Mouse (Mus musculus) liver, embryonic 14.5 days (tissue): ENCODE data around the gene Herc1. TPM values are rescaled to one million over a fixed set of nuclear protein-coding genes. Genes with fewer than 3 reads are reported as not detected.

ENCODE experiments used
- ATAC-seq: fragments of 200-750 bp; cut with Nextera tagmentation; 2 replicates; pipeline ENCODE4 v1.8.0; 2017; ENCODE audit warnings: moderate number of reproducible peaks, mild to moderate bottlenecking, moderate library complexity; ENCODE audit not compliant: insufficient read depth
- DNase-seq, 3 experiments: peaks; one replicate each; pipeline ENCODE4 v3.0.0-alpha.2; 2012 to 2013; ENCODE audit warnings: low read depth in 3 of 3, low spot score in 3 of 3
- H3K27ac ChIP-seq: fragments of 300-500 bp; sonication (generic); 2 replicates; pipeline ENCODE4 v1.5.1; 2014; ENCODE audit warnings: moderate library complexity, mild to moderate bottlenecking, control low read depth, inconsistent platforms
- H3K27me3 ChIP-seq: fragments of 300-500 bp; sonication (generic); 2 replicates; pipeline ENCODE4 v1.6.1; 2014; ENCODE audit warnings: mild to moderate bottlenecking, low read length, moderate library complexity; ENCODE audit not compliant: control insufficient read depth, insufficient read depth
- H3K36me3 ChIP-seq: fragments of 300-500 bp; sonication (generic); replicated peaks from 2 replicates; pipeline ENCODE4 v1.6.1; 2014; ENCODE audit warnings: low read depth; ENCODE audit not compliant: control insufficient read depth, insufficient read depth
- H3K4me1 ChIP-seq, 2 experiments: fragments of 200-500 bp in 1 of 2; fragments of 300-500 bp in 1 of 2; sonication (generic) in 1 of 2; replicated peaks; 2 replicates each; pipeline ENCODE4 v1.6.1; 2012 to 2014; ENCODE audit warnings: antibody characterized with exemption in 1 of 2, inconsistent platforms in 1 of 2, low read length in 1 of 2; ENCODE audit not compliant: control insufficient read depth in 2 of 2, insufficient read depth in 2 of 2
- H3K4me2 ChIP-seq: fragments of 300-500 bp; sonication (generic); 2 replicates; pipeline ENCODE4 v1.6.1; 2014; ENCODE audit warnings: low read depth, mild to moderate bottlenecking, control low read depth, moderate library complexity
- H3K4me3 ChIP-seq, 2 experiments: fragments of 200-500 bp in 1 of 2; fragments of 300-500 bp in 1 of 2; sonication (generic) in 1 of 2; 2 replicates each; pipeline ENCODE4 v1.5.1; 2012 to 2014; ENCODE audit warnings: low read depth in 2 of 2, low read length in 2 of 2, mild to moderate bottlenecking in 2 of 2, control low read depth in 1 of 2, inconsistent platforms in 1 of 2, moderate library complexity in 1 of 2; ENCODE audit not compliant: insufficient read depth in 1 of 2
- H3K9ac ChIP-seq: fragments of 300-500 bp; sonication (generic); replicated peaks from 2 replicates; pipeline ENCODE4 v1.6.1; 2014; ENCODE audit warnings: mild to moderate bottlenecking, control low read depth, moderate library complexity
- H3K9me3 ChIP-seq: fragments of 300-500 bp; sonication (generic); 2 replicates; pipeline ENCODE4 v1.6.1; 2016; ENCODE audit warnings: low read length, mixed read lengths; ENCODE audit not compliant: control insufficient read depth
- CTCF ChIP-seq: IDR thresholded peaks from 2 replicates; pipeline ENCODE4 v1.5.1; 2016; ENCODE audit warnings: antibody characterized with exemption, low read depth, control low read depth
- EP300 ChIP-seq: IDR thresholded peaks from 2 replicates; pipeline ENCODE4 v1.6.1; 2016; ENCODE audit warnings: antibody characterized with exemption, low read depth
- WGBS: fragments of 180-500 bp; shearing (Covaris S2); extraction: QIAGEN DNeasy Blood & Tissue Kit; methylation state at CpG from one replicate; pipeline ENCODE4 v1.1.7; 2014; ENCODE audit not compliant: insufficient replicate concordance; 5-methylcytosine and 5-hydroxymethylcytosine counted together
- polyA plus RNA-seq, 2 experiments: library from polyadenylated mRNA; depleted of rRNA in 1 of 2; stranded (reverse) in 1 of 2; unstranded in 1 of 2; fragments of >200 nt; fragmentation: Nextera tagmentation in 1 of 2; extraction: Ambion mirVana in 1 of 2; gene quantifications; 2 replicates each; pipeline versions ENCODE4 v1.2.1 to v1.2.3; 2012 to 2014

Herc1 gene
- polyA plus RNA-seq, 2 experiments, result 23.9 to 25.0 TPM

DNA sequence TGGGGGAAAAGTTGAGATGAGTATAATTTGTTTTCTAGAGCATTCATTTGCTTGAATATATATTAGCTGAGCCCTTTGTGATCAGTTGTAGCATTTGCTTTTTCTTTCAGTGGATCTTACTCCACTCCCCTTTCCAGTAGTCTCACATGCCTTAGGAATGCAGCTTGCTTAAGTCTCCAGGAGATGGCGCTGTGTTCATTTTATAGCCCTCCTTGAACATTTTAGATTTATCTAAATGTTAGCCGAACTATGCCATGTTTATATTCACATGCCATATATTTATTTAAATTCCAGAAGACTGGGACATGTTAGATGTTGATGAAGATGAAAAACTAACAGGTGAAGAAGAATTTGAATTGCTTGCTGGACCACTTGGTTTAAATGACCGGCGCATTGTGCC lies 114.8 kb downstream of the Herc1 start:
- Histone ChIP-seq H3K27ac (no peak overlapping the region), H3K4me1 (no peaks in the 10 kb centered on the region), H3K4me3 (no peak overlapping the region), H3K9ac (no peak overlapping the region), H3K4me2 (no peak overlapping the region), H3K27me3 (no peaks in the 10 kb centered on the region), H3K9me3 (no peaks in the 10 kb centered on the region), H3K36me3 (peaks cover 65% of the 10 kb centered on the region)
- peak; percentile 24 to 34 (median 29) for DNase-seq
- WGBS, result 59% methylated on average over 4 of the region's 4 CpGs
- no peak for ATAC-seq
- TF ChIP-seq CTCF (peak; percentile 66; the same call in 1 of the 2 replicates), EP300 (no peak)

- Histone ChIP-seq H3K4me3 (no peak overlapping the region), H3K4me2 (no peak overlapping the region), H3K27ac (no peak overlapping the region), H3K4me1 (peaks cover 0 to 4% of the 10 kb centered on the region in 2 experiments; a peak in 1 of 4 replicates), H3K27me3 (no peaks in the 10 kb centered on the region), H3K9ac (no peak overlapping the region), H3K36me3 (peaks cover 70% of the 10 kb centered on the region), H3K9me3 (no peaks in the 10 kb centered on the region)
- 49% methylated on average over 2 of the region's 2 CpGs for WGBS
- ATAC-seq (peak; percentile 68), DNase-seq (peak in 2 of 3 experiments; percentile 16 to 20)
- no peak for TF ChIP-seq EP300
- TF ChIP-seq CTCF, result no peak
These were observed 127.5 kb downstream of the Herc1 start for GRCm38 (mm10) chr9:66477785-66478184.

DNA sequence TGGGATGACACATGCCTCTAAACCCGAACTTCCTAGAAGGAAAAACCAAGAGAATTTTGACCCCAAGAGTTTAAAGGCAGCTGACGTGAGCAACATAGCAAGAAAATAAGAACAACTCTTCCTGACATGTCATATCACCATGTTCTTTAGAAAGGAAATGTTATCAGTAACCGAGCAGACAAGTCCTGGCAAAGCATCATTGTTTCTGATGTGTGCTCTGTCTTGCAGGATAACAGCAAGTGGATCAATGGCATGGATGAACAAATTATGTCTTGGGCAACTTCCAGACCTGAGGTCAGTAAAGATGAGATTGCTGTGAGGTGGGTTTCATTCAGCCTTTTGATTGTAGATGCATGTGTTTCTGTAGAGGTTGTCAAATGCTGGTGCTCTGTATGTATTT lies 133.2 kb downstream of the Herc1 start:
- Histone ChIP-seq H3K27me3 (no peaks in the 10 kb centered on the region), H3K4me3 (no peak overlapping the region), H3K27ac (no peak overlapping the region), H3K36me3 (peaks cover 80% of the 10 kb centered on the region), H3K4me2 (no peak overlapping the region), H3K4me1 (peaks cover 3 to 6% of the 10 kb centered on the region in 2 experiments; a peak in 2 of 4 replicates), H3K9me3 (no peaks in the 10 kb centered on the region), H3K9ac (no peak overlapping the region)
- DNase-seq, result peak in 2 of 3 experiments; percentile 20 to 38
- ATAC-seq, result peak; percentile 67; the same call in 1 of the 2 replicates
- TF ChIP-seq EP300 (peak; percentile 76), CTCF (no peak)
- WGBS, result 33% methylated on average over 3 of the region's 3 CpGs

- H3K36me3 ChIP-seq, result peaks cover 90% of the 10 kb centered on the region
- H3K27me3 ChIP-seq, result no peaks in the 10 kb centered on the region
- H3K9ac ChIP-seq, result no peak overlapping the region
- ATAC-seq, result no peak
- H3K27ac ChIP-seq, result no peak overlapping the region
- TF ChIP-seq CTCF (no peak), EP300 (no peak)
- H3K4me2 ChIP-seq, result no peak overlapping the region
- DNase-seq, result no peak
- H3K4me1 ChIP-seq, result peaks cover 0 to 6% of the 10 kb centered on the region in 2 experiments; a peak in 2 of 4 replicates
- H3K4me3 ChIP-seq, result no peak overlapping the region
- H3K9me3 ChIP-seq, result no peaks in the 10 kb centered on the region
These were observed 138.5 kb downstream of the Herc1 start for GRCm38 (mm10) chr9:66488786-66489185.

DNA sequence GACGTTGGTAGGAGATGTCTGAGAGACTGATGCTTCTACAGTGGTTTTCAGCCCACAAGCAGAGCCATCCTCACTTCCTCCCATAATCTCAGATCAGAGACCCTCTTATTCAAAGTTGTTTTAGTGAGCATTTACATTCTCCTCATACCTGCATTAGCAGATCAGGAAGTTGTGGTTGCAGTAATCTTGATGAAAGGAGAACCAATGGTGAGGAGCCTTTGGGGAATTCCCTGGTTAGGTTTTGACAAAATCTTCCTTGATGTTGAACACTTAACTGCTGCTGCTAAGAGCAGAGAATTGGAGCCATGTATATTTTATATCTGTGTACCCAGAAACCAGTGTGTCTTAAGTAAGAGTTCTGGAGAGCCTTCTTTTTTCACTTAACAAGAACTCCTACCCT lies 142.1 kb downstream of the Herc1 start:
- DNase-seq (no peak), ATAC-seq (no peak)
- no peak overlapping the region for H3K27ac ChIP-seq
- 30% methylated on average over 1 of the region's 1 CpGs for WGBS
- TF ChIP-seq CTCF (no peak), EP300 (no peak)
- H3K27me3 ChIP-seq, result no peaks in the 10 kb centered on the region
- no peaks in the 10 kb centered on the region for H3K9me3 ChIP-seq
- no peak overlapping the region for H3K4me2 ChIP-seq
- H3K4me3 ChIP-seq, result no peak overlapping the region
- H3K9ac ChIP-seq, result no peak overlapping the region
- H3K36me3 ChIP-seq, result peaks cover 86% of the 10 kb centered on the region
- H3K4me1 ChIP-seq, result no peaks in the 10 kb centered on the region
